Mouse (Mus musculus) heart, postnatal 25 days (tissue): ENCODE measurements around the gene Grip2. TPM values are rescaled to one million over a fixed set of nuclear protein-coding genes. Genes with fewer than 3 reads are reported as not detected.

Experiments
- DNase-seq: peaks from one replicate; pipeline ENCODE4 v3.0.0; 2022; ENCODE audit warnings: low spot score
- intact Hi-C: fragments of 180-260 bp; cut with DNase I; formaldehyde crosslinking; loops from one replicate; pipeline ENCODE4 v1.15.1; 2025
- total RNA-seq, 2 experiments: library from RNA; stranded (reverse); gene quantifications; 2 replicates each; pipeline ENCODE4 v1.2.3; 2021

Gene Grip2
- total RNA-seq, 2 experiments from 2014 or later = 12.3 to 17.4 TPM

DNA sequence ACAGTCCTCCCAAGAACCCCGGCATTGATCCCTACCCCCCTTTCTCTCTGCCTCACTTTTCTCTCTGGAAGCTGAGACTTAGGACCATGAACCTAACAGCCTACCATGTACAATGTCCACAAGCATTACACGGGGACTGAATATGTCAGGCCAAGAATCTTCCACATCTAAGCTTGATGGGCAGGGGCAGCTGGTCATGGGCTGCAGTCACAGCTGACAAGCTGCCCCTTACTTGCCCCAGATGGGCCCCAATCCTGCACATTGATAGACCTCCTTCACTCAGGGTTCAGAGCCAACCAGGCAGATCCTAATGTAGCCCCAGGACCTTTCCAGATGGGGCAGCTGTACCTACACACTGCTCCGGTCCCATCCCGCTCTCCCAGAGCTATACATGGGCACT, 30.3 kb downstream of the Grip2 start:
- DNase-seq = no peak

DNA sequence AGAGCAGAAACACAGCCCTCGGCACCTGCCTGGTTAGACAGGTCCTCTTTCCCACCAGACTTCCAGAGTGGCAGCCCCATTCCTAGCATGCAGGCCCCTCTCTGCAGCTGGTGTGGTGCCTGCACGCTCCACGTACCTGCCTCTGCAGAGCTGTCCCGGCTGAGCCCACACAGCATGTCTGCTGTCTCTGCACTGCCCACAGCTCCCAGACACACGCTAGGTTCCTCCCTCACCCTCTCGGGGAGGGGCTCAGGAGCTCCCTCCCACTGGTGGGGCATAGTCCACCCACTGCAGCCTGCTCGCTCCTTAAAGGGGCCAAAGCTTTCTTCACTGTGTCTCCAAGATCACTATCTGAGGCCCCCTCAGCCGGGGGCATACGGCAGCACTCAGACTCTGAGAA, 31.0 kb downstream of the Grip2 start:
- intact Hi-C loops = no loop called here
- DNase-seq = no peak

More for the DNA sequence above, 30.3 kb downstream of the Grip2 start:
- intact Hi-C loops = no loop called here

DNA sequence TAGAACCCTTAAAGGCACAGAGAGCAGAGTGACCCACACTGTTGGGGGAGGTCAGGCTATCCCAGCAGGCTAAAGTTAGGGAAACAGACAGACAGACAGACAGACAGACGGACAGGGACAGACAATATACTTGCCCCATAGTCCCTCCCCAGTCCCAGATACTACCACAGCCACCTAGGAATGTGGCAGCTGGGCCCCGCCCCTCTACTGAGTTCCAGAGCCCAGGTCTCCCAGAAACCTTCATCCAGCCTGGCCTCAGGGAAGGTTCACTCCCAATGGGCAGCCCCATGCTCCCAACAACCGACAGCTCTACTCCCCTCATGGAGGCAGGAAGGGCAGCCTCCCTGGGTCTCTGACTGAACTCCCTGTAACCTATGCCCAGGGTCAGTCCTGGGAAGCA, 31.4 kb downstream of the Grip2 start:
- no peak for DNase-seq
- intact Hi-C loops = no loop called here

- DNase-seq = no peak
- intact Hi-C loops = no loop called here
These were observed 38.7 kb downstream of the Grip2 start for GRCm38 (mm10) chr6:91788311-91788798.

DNA sequence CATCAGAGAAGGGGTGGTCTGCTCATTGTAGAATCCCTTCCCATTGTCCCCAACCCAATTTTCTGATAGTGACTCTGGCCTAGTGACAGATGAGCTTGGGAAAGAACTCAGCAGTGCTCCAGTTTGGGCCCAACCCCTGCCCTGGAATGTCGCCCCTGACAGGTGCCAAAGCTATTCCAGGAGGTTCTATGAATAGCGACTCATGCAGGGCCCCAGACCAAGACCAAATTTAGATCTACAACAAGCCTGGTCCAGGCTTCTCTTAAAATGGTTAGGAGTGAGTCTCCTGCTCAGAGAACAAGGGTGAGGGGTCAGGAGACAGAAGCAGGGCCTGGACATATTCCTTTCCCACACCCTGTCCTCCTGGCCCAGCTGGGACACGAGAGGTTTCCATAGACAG, 42.0 kb downstream of the Grip2 start:
- intact Hi-C loops = no loop called here
- peak; percentile 36 for DNase-seq

DNA sequence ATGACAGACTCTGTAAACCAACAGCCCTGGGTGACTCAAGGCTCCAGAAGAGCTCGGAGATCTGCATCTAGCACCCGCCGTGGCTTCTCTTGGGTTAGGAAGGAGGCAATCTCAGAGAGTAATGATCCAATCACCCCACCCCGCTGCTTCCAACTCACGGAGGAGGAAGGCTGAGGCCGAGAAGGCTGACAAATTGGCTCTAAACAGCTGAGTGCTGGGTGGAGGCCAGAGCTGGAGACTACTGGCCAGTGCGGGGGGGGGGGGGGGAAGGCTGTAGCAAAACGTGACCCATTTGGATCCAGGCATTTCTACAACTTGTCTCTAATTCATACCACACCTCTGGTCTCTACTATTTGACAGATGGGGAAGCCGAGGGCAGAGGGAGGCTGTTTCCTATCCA, 47.8 kb downstream of the Grip2 start:
- no peak for DNase-seq
- intact Hi-C loops = loop anchor here (5.0 kb wide), 1 partner anchor 488 kb away; no protein-coding TSS in a partner anchor

DNA sequence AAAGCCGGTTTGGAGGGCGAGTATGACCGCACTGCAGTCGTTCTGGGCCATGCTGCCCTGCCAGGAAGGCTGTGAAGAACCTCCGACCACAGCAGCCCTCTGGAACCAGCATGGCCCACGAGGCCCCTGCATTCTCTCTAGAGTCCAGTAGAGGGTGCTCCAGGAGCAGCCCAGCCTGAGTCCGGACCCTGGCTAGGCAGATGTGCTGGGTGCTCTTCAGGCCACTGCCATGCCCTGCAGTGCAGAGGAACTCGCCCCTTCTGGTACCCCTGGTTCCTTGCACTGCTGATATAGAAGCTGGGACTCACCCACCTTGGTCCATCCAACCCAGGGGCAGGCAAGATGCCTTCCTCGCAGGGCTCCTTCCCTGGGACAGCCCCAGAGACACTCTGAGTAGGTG, 50.5 kb downstream of the Grip2 start:
- no peak for DNase-seq
- intact Hi-C loops = loop anchor here (1.0 to 5.0 kb wide), 3 partner anchors 76 to 491 kb away; no protein-coding TSS in a partner anchor

- DNase-seq = no peak
- intact Hi-C loops = no loop called here
These were observed 53.1 kb downstream of the Grip2 start for GRCm38 (mm10) chr6:91773951-91774350.

DNA sequence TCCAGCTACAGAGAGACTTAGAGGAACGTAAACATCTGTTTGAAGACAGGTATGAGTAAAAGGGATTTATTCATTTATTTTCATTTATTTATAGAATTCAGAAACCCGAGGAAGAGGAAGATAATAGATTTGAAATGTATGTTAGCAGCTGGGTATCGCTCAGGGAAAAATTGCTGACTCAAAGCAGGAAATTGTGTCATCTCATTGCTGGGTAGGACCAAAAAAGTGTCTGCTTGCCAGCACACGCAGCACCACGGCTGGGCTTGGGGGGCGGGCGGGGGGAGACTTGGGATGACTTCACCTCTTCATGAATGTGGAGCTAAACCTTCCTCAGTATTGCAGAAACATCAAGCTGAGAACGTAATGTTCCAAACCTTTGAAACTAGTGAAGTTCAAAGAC, 59.5 kb downstream of the Grip2 start:
- intact Hi-C loops = no loop called here
- no peak for DNase-seq

GRCm38 (mm10) chr6:91762051-91762742, 64.9 kb downstream of the Grip2 start:
- no peak for DNase-seq
- intact Hi-C loops = no loop called here

DNA sequence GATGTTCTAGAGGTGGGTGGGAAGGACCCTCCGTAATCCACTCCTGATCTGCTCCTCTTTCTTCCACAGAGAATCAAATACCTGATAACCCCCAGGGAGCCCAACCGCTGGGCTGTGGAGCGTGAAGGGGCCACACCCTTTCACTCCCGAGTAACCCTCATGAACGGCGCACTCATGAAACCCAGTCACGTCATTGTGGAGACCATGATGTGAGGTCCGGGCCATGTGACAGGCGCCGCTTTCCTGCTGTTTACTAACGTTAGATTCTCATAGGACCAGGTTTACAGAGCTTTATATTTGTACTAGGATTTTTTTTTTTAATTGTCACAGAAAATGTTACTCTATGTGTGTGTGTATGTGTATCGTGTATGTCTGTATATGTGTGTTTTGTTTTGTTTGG, 72.2 kb downstream of the Grip2 start:
- DNase-seq = no peak
- intact Hi-C loops = no loop called here

- no peak for DNase-seq
These were observed 73.0 kb downstream of the Grip2 start for GRCm38 (mm10) chr6:91754098-91754497.

GRCm38 (mm10) chr6:91752884-91753283, 74.2 kb downstream of the Grip2 start:
- intact Hi-C loops = no loop called here
- no peak for DNase-seq

More at GRCm38 (mm10) chr6:91754098-91754497, 73.0 kb downstream of the Grip2 start:
- intact Hi-C loops = no loop called here

DNA sequence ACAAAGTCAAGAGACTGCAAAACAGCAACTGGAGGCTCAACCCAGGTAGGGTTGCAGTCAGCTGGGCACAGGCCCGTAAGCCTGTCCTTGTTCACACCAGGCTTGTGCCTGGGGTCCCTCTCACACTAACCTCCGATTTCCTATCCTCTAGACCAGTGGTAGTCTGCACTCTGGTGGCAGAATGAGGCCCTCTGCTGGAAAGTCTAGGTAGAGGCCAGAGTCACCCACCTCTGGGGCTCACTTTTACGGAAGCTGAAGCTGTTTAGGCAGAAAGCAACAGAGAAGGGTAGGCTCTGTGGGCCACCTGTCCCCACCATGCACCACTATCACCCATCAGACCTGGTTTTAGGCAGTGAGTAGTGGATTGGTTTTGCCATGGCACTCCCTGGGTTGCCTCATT, 76.1 kb downstream of the Grip2 start:
- intact Hi-C loops = no loop called here
- DNase-seq = no peak

DNA sequence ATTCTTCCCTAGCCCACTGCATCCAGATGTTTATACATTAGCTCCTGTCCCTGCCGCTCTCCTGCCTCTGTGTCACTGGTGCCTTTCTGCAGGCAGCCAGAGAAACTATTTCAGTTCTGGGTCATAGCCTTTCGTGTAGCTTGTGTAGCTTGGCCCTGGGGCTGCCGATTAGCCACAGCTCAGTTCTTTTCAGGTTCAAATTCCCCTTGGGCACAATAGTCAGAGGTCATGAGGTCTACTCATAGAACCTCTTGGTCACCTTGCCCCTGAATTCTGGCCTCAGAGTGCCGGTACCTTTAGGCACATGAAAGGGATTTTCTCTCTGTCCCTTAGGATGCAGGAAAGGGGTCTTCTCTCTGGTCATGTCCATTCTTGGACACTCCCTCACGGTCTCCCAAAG, 80.3 kb downstream of the Grip2 start:
- no peak for DNase-seq
- intact Hi-C loops = no loop called here

- no peak for DNase-seq
- intact Hi-C loops = no loop called here
These were observed 81.0 kb downstream of the Grip2 start for GRCm38 (mm10) chr6:91745947-91746582.

DNA sequence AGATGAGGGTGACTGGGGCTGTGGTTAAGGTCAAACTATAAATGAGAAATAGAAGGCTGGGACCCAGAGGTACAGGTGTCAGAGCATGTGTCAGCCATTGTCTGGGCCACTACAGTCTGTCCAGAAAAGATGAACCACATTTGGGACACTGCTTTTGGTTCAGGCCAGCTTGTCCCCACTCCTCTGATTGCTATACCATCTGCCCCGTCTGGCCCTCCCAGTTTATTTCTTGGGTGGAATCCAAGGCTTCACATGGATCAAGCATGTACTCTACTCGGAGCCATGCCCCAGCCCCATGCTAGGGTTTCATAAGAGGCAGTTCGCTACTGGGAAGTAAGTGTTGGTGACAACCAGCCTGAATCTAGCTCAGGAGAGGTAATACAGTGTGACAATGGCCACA, 81.8 kb downstream of the Grip2 start:
- DNase-seq = no peak
- intact Hi-C loops = no loop called here

DNA sequence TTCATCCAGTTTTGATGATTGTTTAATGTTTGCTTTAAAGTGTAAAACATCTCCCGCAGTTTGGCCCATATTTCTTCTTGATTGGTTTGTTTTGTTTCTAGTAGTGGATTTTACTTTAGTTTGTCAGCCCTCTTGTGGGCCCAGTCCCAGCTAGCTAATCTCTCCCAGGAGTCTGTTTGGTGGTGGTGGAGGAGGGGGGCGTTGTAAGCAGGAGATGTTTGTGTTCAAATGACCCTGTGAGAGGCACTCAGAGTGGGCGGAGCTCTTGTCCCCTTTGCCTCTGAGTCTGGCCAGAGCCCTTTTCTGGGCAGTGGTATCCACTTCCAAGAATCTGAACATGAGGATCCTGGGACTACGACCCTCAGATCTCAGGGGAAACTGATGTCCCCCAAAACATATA, 83.2 kb downstream of the Grip2 start:
- no peak for DNase-seq
- intact Hi-C loops = no loop called here

GRCm38 (mm10) chr6:91742995-91743394, 84.1 kb downstream of the Grip2 start:
- no peak for DNase-seq
- intact Hi-C loops = no loop called here

DNA sequence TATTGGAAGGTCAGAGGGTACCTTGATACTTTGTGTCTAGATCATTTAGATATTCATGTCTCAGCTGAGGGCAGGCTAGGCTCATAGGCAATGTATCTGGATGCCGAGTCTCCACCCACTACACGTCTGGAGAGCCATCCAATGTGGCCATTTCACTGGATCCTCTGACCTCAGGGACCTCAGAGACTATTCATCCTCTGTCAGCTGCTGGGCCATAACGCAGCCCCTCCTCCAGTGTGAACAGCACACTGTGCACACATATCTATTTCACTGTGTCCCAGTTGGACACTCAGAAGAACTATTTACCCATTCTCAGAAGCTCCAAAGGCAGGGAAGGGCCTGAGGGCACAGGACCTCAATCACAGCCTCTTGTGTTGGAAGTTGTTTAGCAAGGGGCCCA, 84.6 kb downstream of the Grip2 start:
- intact Hi-C loops = no loop called here
- no peak for DNase-seq

GRCm38 (mm10) chr6:91741046-91741445, 86.0 kb downstream of the Grip2 start:
- no peak for DNase-seq
- intact Hi-C loops = loop anchor here (1.0 kb wide), 2 partner anchors 165 to 214 kb away; no protein-coding TSS in a partner anchor
